Mouse (Mus musculus) G1E (cell line): ENCODE measurements around the gene Btf3.

Experiments
- CTCF ChIP-seq: IDR thresholded peaks from 2 replicates; pipeline ENCODE4 v1.5.1; 2012; ENCODE audit warnings: low read depth, low read length, inconsistent platforms, mixed read lengths
- GATA1 ChIP-seq: IDR thresholded peaks from 2 replicates; pipeline ENCODE4 v1.6.1; 2012; ENCODE audit warnings: borderline replicate concordance, low read length, inconsistent platforms, mixed read lengths
- POLR2AphosphoS5 ChIP-seq: IDR thresholded peaks from 2 replicates; pipeline ENCODE4 v1.6.1; 2012; ENCODE audit warnings: low read depth, low read length, inconsistent platforms; ENCODE audit not compliant: insufficient replicate concordance
- TAL1 ChIP-seq: conservative IDR thresholded peaks from 2 replicates; pipeline ENCODE4 v1.6.1; 2012; ENCODE audit warnings: low read depth, low read length, inconsistent platforms, mixed read lengths

GRCm38 (mm10) chr13:98340506-98340905 is 23.7 kb upstream of the Btf3 start:
- TF ChIP-seq CTCF = no peak
- no peak for TF ChIP-seq GATA1
- TF ChIP-seq POLR2AphosphoS5 = no peak
- no peak for TF ChIP-seq TAL1
